Mouse (Mus musculus) neural tube, embryonic 15.5 days (tissue): Measurements from ENCODE around the gene Rnasek. TPM values are rescaled to one million over a fixed set of nuclear protein-coding genes. Genes with fewer than 3 reads are reported as not detected.
A peak's percentile ranks its signal among the peaks of the same experiment; 100 is the strongest.

ENCODE experiments used
- ATAC-seq: fragments of 200-750 bp; cut with Nextera tagmentation; 2 replicates; pipeline ENCODE4 v1.8.0; 2017; ENCODE audit warnings: mild to moderate bottlenecking, moderate TSS enrichment, moderate library complexity; ENCODE audit not compliant: low FRiP score
- H3K27ac ChIP-seq: fragments of 300-500 bp; sonication (generic); replicated peaks from 2 replicates; pipeline ENCODE4 v1.5.1; 2015; ENCODE audit warnings: mild to moderate bottlenecking, inconsistent platforms
- H3K27me3 ChIP-seq: fragments of 300-500 bp; sonication (generic); replicated peaks from 2 replicates; pipeline ENCODE4 v1.6.1; 2015; ENCODE audit warnings: inconsistent platforms
- H3K36me3 ChIP-seq: fragments of 300-500 bp; sonication (generic); 2 replicates; pipeline ENCODE4 v1.6.1; 2015; ENCODE audit warnings: inconsistent platforms
- H3K4me1 ChIP-seq: fragments of 300-500 bp; sonication (generic); 2 replicates; pipeline ENCODE4 v1.6.1; 2015; ENCODE audit warnings: inconsistent platforms
- H3K4me2 ChIP-seq: fragments of 300-500 bp; sonication (generic); 2 replicates; pipeline ENCODE4 v1.6.1; 2015; ENCODE audit warnings: inconsistent platforms, mild to moderate bottlenecking, moderate library complexity
- H3K4me3 ChIP-seq: fragments of 300-500 bp; sonication (generic); replicated peaks from 2 replicates; pipeline ENCODE4 v1.5.1; 2015; ENCODE audit warnings: mild to moderate bottlenecking, inconsistent platforms
- H3K9ac ChIP-seq: fragments of 300-500 bp; sonication (generic); replicated peaks from 2 replicates; pipeline ENCODE4 v1.6.1; 2015; ENCODE audit warnings: mild to moderate bottlenecking, inconsistent platforms
- H3K9me3 ChIP-seq: fragments of 300-500 bp; sonication (generic); replicated peaks from 2 replicates; pipeline ENCODE4 v1.6.1; 2016; ENCODE audit warnings: inconsistent platforms
- WGBS: fragments of 180-500 bp; shearing (Covaris S2); methylation state at CpG from one replicate; pipeline ENCODE4 v1.1.7; 2015; ENCODE audit warnings: mixed read lengths; 5-methylcytosine and 5-hydroxymethylcytosine counted together
- microRNA counts: library from miRNA; unstranded; fragments of <30 nt; microRNA quantifications from one replicate; lab custom pipeline; 2016
- microRNA-seq: library from miRNA; unstranded; fragments of <30 nt; microRNA quantifications from one replicate; pipeline ENCODE4, GENCODE M21; 2017
- polyA plus RNA-seq: library from polyadenylated mRNA; unstranded; fragments of >200 nt; fragmentation: Nextera tagmentation; extraction: Ambion mirVana; gene quantifications from 2 replicates; pipeline ENCODE4 v1.2.1, GENCODE M21; 2015

The Rnasek gene
- polyA plus RNA-seq, 1 experiment from 2014 or later, result 458 TPM

DNA sequence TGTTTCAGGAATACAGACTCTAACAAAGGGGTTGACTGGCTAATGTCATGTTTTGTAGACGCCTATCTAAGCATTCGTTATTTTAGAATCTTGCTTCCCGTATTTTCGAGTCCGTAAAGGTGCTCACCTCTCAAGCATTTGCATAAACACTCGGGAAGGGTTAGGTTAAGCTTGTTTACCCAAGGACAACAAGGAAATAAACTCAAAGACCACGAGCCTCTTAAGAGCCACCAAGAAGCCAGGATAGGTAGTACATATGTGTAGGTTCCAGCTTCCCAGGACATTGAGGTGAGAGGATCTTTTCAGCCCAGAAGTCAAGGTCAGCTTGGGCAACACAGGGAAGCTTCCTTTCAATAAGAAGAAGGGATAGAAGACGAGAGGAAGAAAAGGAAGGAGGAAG, 40.5 kb downstream of the Rnasek start:
- no peak overlapping the region for H3K4me2 ChIP-seq
- no peaks in the 10 kb centered on the region for H3K27me3 ChIP-seq
- no peak overlapping the region for H3K9ac ChIP-seq
- H3K9me3 ChIP-seq, result no peaks in the 10 kb centered on the region
- H3K4me1 ChIP-seq, result peaks cover 4% of the 10 kb centered on the region; the same call in 1 of the 2 replicates
- no peak overlapping the region for H3K27ac ChIP-seq
- WGBS, result 84% methylated on average over 8 of the region's 8 CpGs
- H3K4me3 ChIP-seq, result no peak overlapping the region
- ATAC-seq, result no peak
- H3K36me3 ChIP-seq, result no peaks in the 10 kb centered on the region

DNA sequence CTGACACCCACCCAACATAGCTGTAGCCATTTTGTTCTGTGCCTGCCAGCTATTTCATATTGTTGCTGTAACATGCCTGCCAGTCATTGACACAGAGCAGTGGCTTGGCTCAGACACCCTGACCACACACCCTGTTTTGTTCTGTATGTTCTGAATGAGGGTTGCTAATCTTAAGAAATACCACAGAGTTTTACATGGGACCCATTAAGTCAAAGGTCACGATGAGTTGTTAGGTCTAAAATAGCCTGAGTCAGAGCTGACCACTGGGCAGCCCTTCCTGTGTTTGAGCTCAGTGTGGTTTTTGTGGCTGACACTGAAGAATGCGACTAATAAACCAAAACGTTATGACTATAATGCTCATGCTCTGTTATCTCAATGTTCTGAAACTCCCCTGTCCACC, 41.3 kb downstream of the Rnasek start:
- 85% methylated on average over 3 of the region's 3 CpGs for WGBS
- Histone ChIP-seq H3K4me3 (no peak overlapping the region), H3K36me3 (no peaks in the 10 kb centered on the region), H3K9me3 (no peaks in the 10 kb centered on the region), H3K4me2 (no peak overlapping the region), H3K27ac (no peak overlapping the region), H3K4me1 (peaks cover 4% of the 10 kb centered on the region; the same call in 1 of the 2 replicates), H3K27me3 (no peaks in the 10 kb centered on the region), H3K9ac (no peak overlapping the region)
- no peak for ATAC-seq

DNA sequence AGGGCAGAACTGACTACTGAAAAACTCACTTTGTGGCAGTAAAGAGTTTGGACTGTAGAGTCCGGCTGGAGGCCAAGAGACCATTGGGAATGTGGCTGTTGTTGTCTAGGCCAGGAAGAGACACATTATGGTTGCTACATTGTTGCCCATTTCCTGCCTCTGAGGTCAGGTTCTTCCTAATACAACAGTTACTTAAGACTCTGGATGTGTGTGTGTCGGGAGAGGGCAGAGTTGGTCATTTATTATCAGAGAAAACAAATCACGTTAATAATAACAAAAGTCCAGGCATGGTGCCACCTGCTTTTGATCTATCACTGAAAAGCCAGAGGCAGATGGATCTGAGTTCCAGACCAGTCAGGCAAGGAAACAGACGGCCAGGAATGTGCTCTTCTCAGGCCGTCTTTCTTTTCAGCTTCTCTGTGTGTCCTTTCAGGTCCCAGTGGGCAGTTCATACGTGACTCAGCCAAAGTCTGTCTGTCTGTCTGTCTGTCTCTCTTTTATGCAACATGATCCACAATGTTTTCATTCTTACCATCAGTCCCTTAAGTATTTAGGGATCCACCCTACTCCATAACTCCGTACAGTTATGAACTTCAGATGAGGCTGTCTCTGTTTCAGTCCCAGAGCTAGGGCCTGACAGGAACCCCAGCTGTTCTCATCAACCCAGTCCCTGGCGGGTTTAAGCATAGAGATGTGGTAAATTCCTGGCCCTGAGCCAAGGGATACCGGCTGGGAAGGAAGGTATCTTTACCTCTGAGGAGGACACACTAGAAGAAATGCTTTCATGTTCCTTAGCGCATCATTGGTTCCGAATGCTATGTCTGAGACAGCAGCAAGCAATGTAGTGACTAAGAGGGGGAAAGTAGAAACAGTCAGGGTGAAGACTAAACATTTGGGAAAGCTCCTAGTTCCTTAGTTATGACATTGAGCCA, 46.0 kb downstream of the Rnasek start:
- Histone ChIP-seq H3K27ac (no peak overlapping the region), H3K36me3 (no peaks in the 10 kb centered on the region), H3K27me3 (no peaks in the 10 kb centered on the region), H3K4me1 (no peaks in the 10 kb centered on the region), H3K4me3 (no peak overlapping the region), H3K4me2 (no peak overlapping the region), H3K9ac (no peak overlapping the region), H3K9me3 (no peaks in the 10 kb centered on the region)
- 62% methylated on average over 11 of the region's 11 CpGs for WGBS
- no peak for ATAC-seq

DNA sequence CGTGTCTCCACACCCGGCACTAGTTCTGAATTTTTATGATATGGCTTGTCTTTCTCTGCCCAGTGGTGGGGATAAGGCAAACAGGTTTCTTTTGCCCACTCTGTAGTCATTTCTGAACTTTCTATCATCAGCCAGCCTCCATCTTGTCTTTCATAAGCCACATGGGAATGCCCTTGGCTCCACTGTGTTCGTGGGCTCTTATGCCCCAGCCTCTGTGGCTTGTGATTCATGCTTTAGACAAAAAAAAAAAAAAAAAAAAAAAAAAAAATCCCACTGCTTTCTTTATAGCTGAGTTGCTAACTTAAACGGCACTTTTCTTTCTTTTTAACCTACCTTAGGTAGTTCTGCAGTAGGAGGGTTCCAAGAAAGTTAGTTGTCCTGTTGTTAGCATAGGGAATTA, 47.5 kb downstream of the Rnasek start:
- Histone ChIP-seq H3K9me3 (no peaks in the 10 kb centered on the region), H3K4me3 (no peak overlapping the region), H3K36me3 (no peaks in the 10 kb centered on the region), H3K4me2 (no peak overlapping the region), H3K4me1 (no peaks in the 10 kb centered on the region), H3K27me3 (no peaks in the 10 kb centered on the region), H3K27ac (no peak overlapping the region), H3K9ac (no peak overlapping the region)
- no peak for ATAC-seq
- WGBS, result 83% methylated on average over 4 of the region's 4 CpGs

DNA sequence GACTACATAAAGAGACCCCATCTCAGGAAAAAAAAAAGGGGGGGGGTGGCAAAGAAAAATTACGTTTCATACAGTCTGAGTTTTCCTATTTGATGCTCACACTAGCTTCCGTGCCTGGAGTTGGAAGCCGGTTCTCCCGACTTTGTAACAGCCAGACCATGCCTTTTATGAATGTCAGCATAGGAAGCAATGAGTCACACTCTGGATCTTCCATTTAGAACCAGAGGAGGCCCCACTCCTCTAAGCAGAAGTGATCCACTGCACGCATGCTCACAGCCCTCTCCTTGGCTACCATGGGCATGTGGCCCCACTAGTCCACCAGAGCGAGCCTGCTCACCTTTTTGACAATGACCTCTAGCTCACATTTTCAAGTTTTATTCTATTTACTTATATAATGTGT, 48.5 kb downstream of the Rnasek start:
- Histone ChIP-seq H3K9ac (no peak overlapping the region), H3K36me3 (no peaks in the 10 kb centered on the region)

DNA sequence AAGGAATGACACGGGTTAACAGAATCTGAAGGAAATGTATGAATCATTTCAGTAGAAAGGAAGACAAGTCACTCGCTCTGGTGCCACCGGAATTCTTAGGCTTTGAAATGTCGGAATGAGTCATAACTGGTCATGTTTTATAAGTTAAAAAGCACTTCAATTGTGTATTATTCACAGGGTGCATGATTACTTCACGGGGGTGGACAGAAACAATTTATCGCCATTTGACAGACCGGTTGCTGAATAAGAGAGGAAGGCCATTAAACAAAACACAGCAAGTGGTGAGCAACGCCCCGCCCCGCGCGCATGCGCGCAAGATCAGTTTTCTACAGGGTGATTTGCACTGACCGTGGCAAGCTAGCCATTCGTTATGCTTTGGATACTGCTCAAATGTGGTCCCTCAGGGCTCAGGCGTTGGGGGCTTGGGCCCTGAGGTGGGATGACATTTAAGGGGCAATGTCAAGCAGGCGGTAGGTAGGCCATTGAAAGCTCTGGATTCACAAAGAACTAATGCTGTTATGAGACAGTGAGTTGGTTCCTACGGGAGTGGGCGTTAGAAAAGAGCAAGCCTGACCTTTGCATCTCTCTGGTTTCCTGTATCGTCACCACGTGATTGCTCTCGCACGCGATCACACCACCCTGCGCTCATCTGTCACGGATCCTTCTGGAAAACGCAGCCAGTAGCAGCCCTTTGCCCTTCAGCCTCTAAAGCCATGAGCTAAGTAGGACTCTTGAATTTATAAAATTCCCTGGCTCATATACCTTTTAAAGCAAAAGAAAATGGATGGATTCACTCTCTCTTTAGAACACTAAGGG, 50.1 kb downstream of the Rnasek start:
- H3K9me3 ChIP-seq, result no peaks in the 10 kb centered on the region
- no peak for ATAC-seq
- 71% methylated on average over 28 of the region's 28 CpGs for WGBS
- H3K4me1 ChIP-seq, result no peaks in the 10 kb centered on the region
- H3K36me3 ChIP-seq, result no peaks in the 10 kb centered on the region
- no peak overlapping the region for H3K4me3 ChIP-seq
- H3K9ac ChIP-seq, result no peak overlapping the region
- no peak overlapping the region for H3K27ac ChIP-seq
- no peak overlapping the region for H3K4me2 ChIP-seq
- H3K27me3 ChIP-seq, result no peaks in the 10 kb centered on the region

More for the DNA sequence above, 48.5 kb downstream of the Rnasek start:
- Histone ChIP-seq H3K4me1 (no peaks in the 10 kb centered on the region), H3K9me3 (no peaks in the 10 kb centered on the region), H3K4me2 (no peak overlapping the region), H3K27me3 (no peaks in the 10 kb centered on the region), H3K27ac (no peak overlapping the region), H3K4me3 (no peak overlapping the region)
- 90% methylated on average over 6 of the region's 6 CpGs for WGBS
- no peak for ATAC-seq

MicroRNA genes within 50 kb of the gene (microRNA counts, 519-probe panel; counts per million panel counts)
- 529 counts per million, percentile 1 among the panel's probes with 10 or more counts for microRNA mmu-miR-195 (lab: Ali Mortazavi, UCI)
- microRNA mmu-miR-497 (lab: Ali Mortazavi, UCI), result 1,748 counts per million, percentile 29 among the panel's probes with 10 or more counts

Small RNAs within 50 kb of the gene (microRNA-seq; reads per million reads assigned to microRNA genes)
- gene Mir195a (209 reads per million, percentile 63 among the genes with 10 or more reads in this experiment), gene Mir497 (not detected), gene Mir497b (not detected)

Other genes starting within 250 kb of the Rnasek start
- gene Gabarap, start 248.7 kb downstream of the Rnasek start, polyA plus RNA-seq, result 549 and 565 TPM in 2 replicates
- 53.5 and 57.8 TPM in 2 replicates for gene Phf23, start 244.1 kb downstream of the Rnasek start, polyA plus RNA-seq
- 22.6 and 25.1 TPM in 2 replicates for gene Dvl2, start 239.2 kb downstream of the Rnasek start, polyA plus RNA-seq
- gene Acadvl, start 224.4 kb downstream of the Rnasek start, polyA plus RNA-seq, result 61.7 and 65.7 TPM in 2 replicates
- 20.1 and 24.7 TPM in 2 replicates for gene Dlg4, start 222.9 kb downstream of the Rnasek start, polyA plus RNA-seq
- 1.7 and 2.1 TPM in 2 replicates for gene Asgr1, start 185.8 kb downstream of the Rnasek start, polyA plus RNA-seq
- 0.18 TPM in 1 of 2 replicates, not detected in the other for gene Asgr2, start 147.2 kb downstream of the Rnasek start, polyA plus RNA-seq
- 0.38 and 0.55 TPM in 2 replicates for gene Mgl2, start 109.5 kb downstream of the Rnasek start, polyA plus RNA-seq
- 0.37 and 1.1 TPM in 2 replicates for gene Clec10a, start 83.6 kb downstream of the Rnasek start, polyA plus RNA-seq
- gene Slc16a11, start 27.1 kb downstream of the Rnasek start, polyA plus RNA-seq, result 6.3 and 7.3 TPM in 2 replicates
- gene Slc16a13, start 18.8 kb downstream of the Rnasek start, polyA plus RNA-seq, result 12.4 and 14.3 TPM in 2 replicates
- 5.2 and 6.6 TPM in 2 replicates for gene Bcl6b, start 10.0 kb downstream of the Rnasek start, polyA plus RNA-seq
- gene 0610010K14Rik, start 1.9 kb downstream of the Rnasek start, polyA plus RNA-seq, result 153 and 167 TPM in 2 replicates
- gene Gm21988, start within 50 bp of the Rnasek start, polyA plus RNA-seq, result 13.1 and 16.0 TPM in 2 replicates
- gene Alox12, start 15.5 kb upstream of the Rnasek start, polyA plus RNA-seq, result 2.1 and 2.7 TPM in 2 replicates
- gene Alox12e, start 82.8 kb upstream of the Rnasek start, polyA plus RNA-seq, result 5.9 TPM in 1 of 2 replicates, not detected in the other
- gene Alox15, start 112.2 kb upstream of the Rnasek start, polyA plus RNA-seq, result 1.2 TPM in 1 of 2 replicates, not detected in the other
- gene Pelp1, start 170.2 kb upstream of the Rnasek start, polyA plus RNA-seq, result 29.7 and 33.0 TPM in 2 replicates
- 53.6 and 59.7 TPM in 2 replicates for gene Arrb2, start 192.8 kb upstream of the Rnasek start, polyA plus RNA-seq
- gene Med11, start 212.1 kb upstream of the Rnasek start, polyA plus RNA-seq, result 44.4 and 45.0 TPM in 2 replicates
- gene Zmynd15, start 219.6 kb upstream of the Rnasek start, polyA plus RNA-seq, result 0.60 and 1.0 TPM in 2 replicates
- 7.4 and 8.5 TPM in 2 replicates for gene Cxcl16, start 220.1 kb upstream of the Rnasek start, polyA plus RNA-seq